Mouse (Mus musculus): ENCODE data around the gene C8a.

C8a gene

GRCm38 (mm10) chr4:104769602-104770001, 106.6 kb downstream of the C8a start:
- DNase-seq (ENCODE audit: low spot score): no peak

DNA sequence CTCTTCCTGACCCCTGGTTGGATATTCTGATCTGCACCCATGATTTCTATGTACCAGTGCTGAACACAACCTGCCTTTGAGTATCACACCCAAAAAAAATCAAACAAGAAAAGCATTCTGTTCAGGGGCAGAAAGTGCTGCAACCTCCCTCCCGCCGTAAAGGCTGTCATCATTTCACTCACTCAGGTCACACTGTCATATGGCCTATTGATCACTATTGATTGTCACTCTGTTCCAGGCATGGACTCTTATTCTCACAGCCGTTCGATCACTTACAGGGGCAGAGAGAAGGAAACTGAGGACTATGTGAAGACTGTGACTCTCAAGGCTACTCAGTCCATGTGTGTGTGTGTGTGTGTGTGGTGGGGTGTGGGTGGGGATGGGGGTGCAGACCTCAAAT, 108.0 kb downstream of the C8a start:
- no peak for DNase-seq (ENCODE audit: low spot score)

DNA sequence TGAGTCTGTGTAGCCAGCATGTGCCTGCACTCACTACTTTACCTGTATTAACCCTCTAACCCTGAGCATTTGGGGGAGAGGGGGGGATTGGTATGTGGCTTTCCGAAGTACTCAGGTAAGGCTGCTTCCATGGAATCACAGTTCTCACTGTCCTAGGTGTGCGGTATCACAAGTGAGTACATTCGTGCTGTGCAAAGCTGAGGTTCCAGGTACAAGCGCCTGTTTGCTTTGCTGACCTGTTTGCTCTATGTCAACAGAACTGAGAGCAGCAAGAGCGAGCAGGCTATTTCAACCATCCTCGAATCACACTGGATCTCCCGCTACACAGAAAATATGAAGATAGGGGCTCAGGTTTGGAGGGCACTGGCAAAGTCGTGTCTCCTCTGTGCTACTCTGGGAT, 110.1 kb downstream of the C8a start, which contains the start of gene C8b:
Gene C8b, plus strand, starts transcription at position 253 of the 400 bp plus-strand sequence.
- DNase-seq (ENCODE audit: low spot score): no peak

All from urinary bladder, postnatal 10 days (tissue).